Mouse (Mus musculus) adrenal gland, postnatal 25 days (tissue): ENCODE results near the gene Cdh8. TPM values are rescaled to one million over a fixed set of nuclear protein-coding genes. Genes with fewer than 3 reads are reported as not detected.
"Not testable (repeated sequence)": the region's sequence is repeated elsewhere in the genome, so short reads cannot be mapped to it uniquely, and the experiment has no call there.

Experiments used
- DNase-seq: peaks from one replicate; pipeline ENCODE4 v3.0.0; 2021; ENCODE audit warnings: mixed read lengths
- total RNA-seq: library from RNA; stranded (reverse); gene quantifications from 2 replicates; pipeline ENCODE4 v1.2.3, GENCODE M21; 2021

Gene Cdh8
- total RNA-seq, 1 experiment from 2014 or later = not detected

GRCm38 (mm10) chr8:99280375-99280774, 135.9 kb downstream of the Cdh8 start:
- DNase-seq = no peak

- DNase-seq = no peak
Measured at GRCm38 (mm10) chr8:99267133-99267532, 149.1 kb downstream of the Cdh8 start.

GRCm38 (mm10) chr8:99234372-99234771, 181.9 kb downstream of the Cdh8 start:
- DNase-seq = no peak

DNA sequence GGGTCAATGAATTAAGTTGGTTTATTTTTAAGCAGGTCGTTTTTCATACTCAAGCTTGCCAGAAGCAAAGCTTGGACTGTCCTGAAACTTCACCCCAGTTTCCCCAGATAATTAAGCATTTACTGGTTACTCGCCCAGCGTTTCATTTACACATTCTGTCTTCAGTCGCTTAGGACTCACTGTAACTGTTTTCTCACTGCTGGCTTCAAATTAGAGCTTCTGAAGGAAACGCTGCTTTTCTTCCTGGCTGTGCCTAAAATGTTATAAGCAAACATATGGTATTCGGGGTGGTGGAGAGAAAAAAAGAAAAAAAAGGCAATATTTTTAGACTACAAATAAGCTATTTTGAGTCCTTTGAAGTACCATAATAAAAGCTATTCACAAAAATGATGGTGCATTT, 192.6 kb downstream of the Cdh8 start:
- no peak for DNase-seq

DNA sequence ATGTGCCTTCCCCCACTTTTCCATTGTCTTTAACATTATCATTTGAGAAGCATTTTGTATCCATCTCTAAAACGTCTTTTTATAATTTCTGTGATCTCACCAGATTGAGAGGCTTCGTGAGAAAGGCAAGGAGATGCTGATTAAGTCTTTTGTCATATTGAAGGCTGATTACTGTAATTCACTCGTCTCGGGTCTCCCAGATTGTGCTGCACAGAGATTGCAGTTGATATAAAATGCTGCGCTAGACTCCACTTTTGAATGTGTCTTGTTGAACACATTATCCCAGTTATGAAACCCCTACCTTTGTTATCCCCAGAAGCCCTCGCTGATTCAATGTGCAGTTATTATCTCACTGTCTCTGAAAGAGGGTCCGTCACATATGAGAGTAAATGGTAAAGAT, 211.1 kb downstream of the Cdh8 start:
- no peak for DNase-seq

- DNase-seq = no peak
Measured at GRCm38 (mm10) chr8:99190643-99191042, 225.6 kb downstream of the Cdh8 start.

- no peak for DNase-seq
Measured at GRCm38 (mm10) chr8:99186879-99187278, 229.4 kb downstream of the Cdh8 start.

- no peak for DNase-seq
Measured at GRCm38 (mm10) chr8:99184186-99184585, 232.1 kb downstream of the Cdh8 start.

DNA sequence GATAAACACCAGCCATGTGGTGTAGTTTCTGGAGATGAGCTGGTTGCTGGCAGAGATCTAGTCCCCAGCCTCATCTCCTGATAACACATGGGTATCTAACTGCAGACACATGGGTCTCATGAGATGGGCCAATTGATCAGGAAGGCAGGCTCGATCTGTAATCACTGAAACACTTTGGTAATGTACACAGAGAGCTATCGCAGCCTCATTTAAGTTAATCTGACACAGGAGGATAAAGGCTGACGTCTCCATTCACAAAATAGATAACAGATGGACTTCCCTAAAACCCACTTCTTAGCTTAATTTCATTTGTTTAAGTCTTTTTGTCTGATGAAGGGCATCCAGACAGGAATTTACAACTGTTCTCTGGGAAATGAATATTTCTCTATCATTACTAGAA, 249.3 kb downstream of the Cdh8 start:
- no peak for DNase-seq

- DNase-seq = no peak
Measured at GRCm38 (mm10) chr8:99161633-99162032, 254.6 kb downstream of the Cdh8 start.

GRCm38 (mm10) chr8:99145436-99145835, 270.8 kb downstream of the Cdh8 start:
- no peak for DNase-seq

DNA sequence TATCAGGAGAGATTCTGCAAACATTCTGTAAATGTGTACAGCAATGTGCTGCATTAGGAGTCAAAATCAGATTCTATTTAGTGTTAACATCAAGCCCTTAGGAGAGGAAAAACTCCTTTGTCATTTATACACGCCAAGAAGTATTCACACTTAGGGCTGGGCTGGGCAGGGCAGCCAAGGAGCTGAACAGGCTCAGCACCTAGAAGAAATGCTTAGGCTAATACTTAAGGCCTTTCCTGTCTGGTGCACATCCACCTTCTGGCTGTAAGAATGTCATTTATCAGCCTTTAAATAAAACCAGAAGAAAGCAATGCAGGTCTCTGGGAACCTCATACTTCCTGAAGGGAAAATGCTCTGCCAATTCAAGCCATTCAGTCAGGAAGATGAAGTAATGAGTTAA, 271.5 kb downstream of the Cdh8 start:
- not testable (repeated sequence) for DNase-seq

GRCm38 (mm10) chr8:99098453-99098852, 317.8 kb downstream of the Cdh8 start:
- DNase-seq = no peak

- no peak for DNase-seq
Measured at GRCm38 (mm10) chr8:99051344-99051743, 364.9 kb downstream of the Cdh8 start.

GRCm38 (mm10) chr8:99048664-99049363, 367.5 kb downstream of the Cdh8 start:
- no peak for DNase-seq

DNA sequence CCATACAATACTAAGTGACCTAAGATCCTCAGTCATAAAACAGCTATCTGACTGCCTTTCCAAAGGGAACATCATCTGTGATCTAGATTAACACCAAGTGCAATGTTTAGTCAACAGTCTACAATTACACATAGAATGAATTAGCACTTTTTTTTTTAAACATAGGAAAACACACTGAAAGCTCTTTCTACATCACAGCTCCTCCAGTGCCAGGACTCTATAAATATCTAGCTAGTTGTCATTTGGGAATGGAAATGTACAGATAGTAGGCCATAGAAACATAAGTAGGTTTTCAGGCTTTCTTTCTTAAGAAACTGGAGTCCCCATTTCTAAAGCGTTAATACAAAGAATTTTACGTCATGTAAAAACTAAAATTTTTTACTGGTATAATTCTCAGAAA, 375.8 kb downstream of the Cdh8 start:
- DNase-seq = no peak

DNA sequence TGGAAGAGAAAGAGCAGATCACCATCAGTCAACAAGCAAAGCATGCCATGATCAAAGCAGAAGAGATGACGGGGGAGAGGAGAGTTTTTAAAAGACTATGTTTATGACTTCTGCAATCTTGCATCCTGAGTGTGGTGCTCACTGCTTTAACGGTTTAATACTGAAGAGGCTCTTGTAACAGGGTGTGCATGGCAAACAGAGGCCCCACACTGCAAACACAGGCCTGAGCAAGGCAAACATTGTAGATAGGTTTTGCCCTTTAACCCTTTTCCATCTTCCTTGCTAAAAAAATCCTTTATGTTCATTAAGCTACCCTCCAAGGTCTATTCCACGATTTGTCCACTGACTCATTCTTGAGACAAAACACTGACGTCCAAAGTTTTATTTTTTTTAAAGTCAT, 385.2 kb downstream of the Cdh8 start:
- no peak for DNase-seq
